Mouse (Mus musculus): ENCODE measurements around the gene Trip13. TPM values are rescaled to one million over a fixed set of nuclear protein-coding genes. Genes with fewer than 3 reads are reported as not detected.

The Trip13 gene
- polyA plus RNA-seq, 1 experiment from 2014 or later: 47.2 TPM

GRCm38 (mm10) chr13:73879824-73880223 lies 57.8 kb downstream of the Trip13 start:
- Histone ChIP-seq H3K9me3 (no peaks in the 10 kb centered on the region), H3K9ac (no peak overlapping the region), H3K36me3 (replicated peaks) (no peaks in the 10 kb centered on the region), H3K4me2 (no peak overlapping the region), H3K4me3 (replicated peaks) (no peak overlapping the region), H3K4me1 (no peaks in the 10 kb centered on the region), H3K27ac (no peak overlapping the region), H3K27me3 (no peaks in the 10 kb centered on the region)
- ATAC-seq (ENCODE audit: low FRiP score): no peak
- WGBS: 79% methylated on average over 5 of the region's 5 CpGs

GRCm38 (mm10) chr13:73872159-73872558 lies 65.4 kb downstream of the Trip13 start:
- H3K9ac ChIP-seq: no peak overlapping the region
- WGBS: 65% methylated on average over 2 of the region's 2 CpGs
- no peak overlapping the region for H3K4me2 ChIP-seq
- no peak for ATAC-seq (ENCODE audit: low FRiP score)
- peaks cover 1% of the 10 kb centered on the region; the same call in 1 of the 2 replicates for H3K27me3 ChIP-seq
- H3K36me3 ChIP-seq (replicated peaks): no peaks in the 10 kb centered on the region
- H3K27ac ChIP-seq: no peak overlapping the region
- H3K9me3 ChIP-seq: no peaks in the 10 kb centered on the region
- no peak overlapping the region for H3K4me3 ChIP-seq (replicated peaks)
- H3K4me1 ChIP-seq: no peaks in the 10 kb centered on the region

Small RNA genes lying within 50 kb of the gene (microRNA-seq; reads per million reads assigned to microRNA genes)
- not detected for gene Gm25197

Other genes starting within 250 kb of the Trip13 start
- gene Slc6a19, start 232.9 kb downstream of the Trip13 start, polyA plus RNA-seq (2016; fragmentation: Nextera tagmentation; extraction: Ambion mirVana): 0.06 and 0.22 TPM in 2 replicates
- 40.6 and 48.9 TPM in 2 replicates for gene Slc12a7, start 204.7 kb downstream of the Trip13 start, polyA plus RNA-seq (2016; fragmentation: Nextera tagmentation; extraction: Ambion mirVana)
- gene Nkd2, start 90.2 kb downstream of the Trip13 start, polyA plus RNA-seq (2016; fragmentation: Nextera tagmentation; extraction: Ambion mirVana): 7.9 and 8.8 TPM in 2 replicates
- 77.5 and 82.6 TPM in 2 replicates for gene Brd9, start within 50 bp of the Trip13 start, polyA plus RNA-seq (2016; fragmentation: Nextera tagmentation; extraction: Ambion mirVana)
- gene Zdhhc11, start 26.1 kb upstream of the Trip13 start, polyA plus RNA-seq (2016; fragmentation: Nextera tagmentation; extraction: Ambion mirVana): not detected in 2 replicates
- gene Tppp, start 71.6 kb upstream of the Trip13 start, polyA plus RNA-seq (2016; fragmentation: Nextera tagmentation; extraction: Ambion mirVana): 4.2 and 5.1 TPM in 2 replicates
- gene Cep72, start 124.5 kb upstream of the Trip13 start, polyA plus RNA-seq (2016; fragmentation: Nextera tagmentation; extraction: Ambion mirVana): 19.1 and 24.8 TPM in 2 replicates
- gene Slc9a3, start 183.7 kb upstream of the Trip13 start, polyA plus RNA-seq (2016; fragmentation: Nextera tagmentation; extraction: Ambion mirVana): not detected in 2 replicates